Mouse (Mus musculus) kidney, adult 2 months (tissue): ENCODE data around the gene Szrd1.

Experiments used
- CTCF ChIP-seq: fragments of 200-500 bp; conservative IDR thresholded peaks from 2 replicates; pipeline ENCODE4 v1.5.1; 2011; ENCODE audit warnings: low read depth, mild to moderate bottlenecking, control low read depth, low read length, moderate library complexity, mixed read lengths; ENCODE audit not compliant: insufficient read depth, insufficient read length
- POLR2A ChIP-seq: fragments of 200-500 bp; IDR thresholded peaks from one replicate; pipeline ENCODE4 v1.6.1; 2011; ENCODE audit warnings: low read depth, low read length, control low read depth

DNA sequence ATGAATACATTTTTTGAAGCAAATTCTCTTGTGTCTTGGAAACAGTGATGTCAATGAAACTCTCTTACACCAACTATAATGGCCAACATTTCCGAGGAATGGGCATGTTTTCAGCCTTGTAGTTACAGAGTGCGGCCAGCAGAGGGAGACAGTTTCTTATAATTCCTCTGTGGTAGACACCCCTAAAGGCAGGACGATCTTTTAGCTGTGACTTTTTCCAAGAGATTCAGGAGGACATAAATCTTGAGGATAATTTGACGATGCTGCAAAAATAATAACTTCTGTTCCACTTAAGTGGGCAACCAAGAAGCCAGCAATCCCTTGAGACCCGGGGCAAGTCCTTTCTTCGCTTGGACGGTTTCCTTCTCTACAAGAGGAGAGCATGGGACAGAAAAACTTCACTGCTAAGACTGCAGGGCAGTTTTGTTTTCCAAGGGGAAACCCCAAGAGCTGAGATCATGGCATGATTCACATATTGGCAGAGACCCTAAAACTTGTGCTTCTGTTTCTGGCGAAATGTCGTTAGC lies 2.8 kb upstream of the Szrd1 start:
- TF ChIP-seq POLR2A (no peak), CTCF (peak; percentile 71)
